Mouse (Mus musculus) colon, adult 2 months (tissue): Measurements from ENCODE around the gene Rhoj. TPM values are rescaled to one million over a fixed set of nuclear protein-coding genes. Genes with fewer than 3 reads are reported as not detected.

Source experiments
- polyA plus RNA-seq: library from polyadenylated mRNA; depleted of rRNA; stranded (reverse); fragments of >200 nt; gene quantifications from 2 replicates; pipeline ENCODE4 v1.2.3, GENCODE M21; 2012; rRNA removed

Gene Rhoj
- 35.1 and 37.9 TPM in 2 replicates for polyA plus RNA-seq

GRCm38 (mm10) chr12:75307961-75308951 lies at the start of gene Rhoj:
Rhoj (plus strand) TSS chr12:75308322.

GRCm38 (mm10) chr12:75416681-75417080 lies 108.6 kb downstream of the Rhoj start, which contains the start of gene Gphb5:
Gphb5 (minus strand) TSS chr12:75416781.

Other genes starting within 250 kb of the Rhoj start
- gene Kcnh5, start 131.0 kb upstream of the Rhoj start, polyA plus RNA-seq: not detected in 2 replicates
- gene Gphb5, start 108.5 kb downstream of the Rhoj start, polyA plus RNA-seq: not detected in 2 replicates